Mouse (Mus musculus) hindbrain, embryonic 16.5 days (tissue): Measurements from ENCODE around the gene Gm9918. TPM values are rescaled to one million over a fixed set of nuclear protein-coding genes. Genes with fewer than 3 reads are reported as not detected.

ENCODE experiments used
- ATAC-seq: fragments of 200-750 bp; cut with Nextera tagmentation; 2 replicates; pipeline ENCODE4 v1.8.0; 2017; ENCODE audit warnings: moderate TSS enrichment, moderate library complexity
- H3K27ac ChIP-seq: fragments of 300-500 bp; sonication (generic); 2 replicates; pipeline ENCODE4 v1.5.1; 2014; ENCODE audit warnings: low read depth, mild to moderate bottlenecking, control low read depth, low read length, moderate library complexity
- H3K27me3 ChIP-seq: fragments of 300-500 bp; sonication (generic); replicated peaks from 2 replicates; pipeline ENCODE4 v1.6.1; 2014; ENCODE audit warnings: low read length; ENCODE audit not compliant: control insufficient read depth, insufficient read depth
- H3K36me3 ChIP-seq: fragments of 300-500 bp; sonication (generic); 2 replicates; pipeline ENCODE4 v1.6.1; 2014; ENCODE audit warnings: mild to moderate bottlenecking, low read length, moderate library complexity, mixed read lengths; ENCODE audit not compliant: control insufficient read depth, insufficient read depth
- H3K4me1 ChIP-seq: fragments of 300-500 bp; sonication (generic); 2 replicates; pipeline ENCODE4 v1.6.1; 2014; ENCODE audit warnings: low read depth, low read length; ENCODE audit not compliant: control insufficient read depth, insufficient read depth
- H3K4me2 ChIP-seq: fragments of 300-500 bp; sonication (generic); 2 replicates; pipeline ENCODE4 v1.6.1; 2014; ENCODE audit warnings: mild to moderate bottlenecking, low read length, control low read depth, moderate library complexity
- H3K4me3 ChIP-seq: fragments of 300-500 bp; sonication (generic); 2 replicates; pipeline ENCODE4 v1.5.1; 2014; ENCODE audit warnings: mild to moderate bottlenecking, low read length, control low read depth, moderate library complexity
- H3K9ac ChIP-seq: fragments of 300-500 bp; sonication (generic); 2 replicates; pipeline ENCODE4 v1.6.1; 2014; ENCODE audit warnings: low read depth, mild to moderate bottlenecking, control low read depth, low read length, moderate library complexity
- H3K9me3 ChIP-seq: fragments of 300-500 bp; sonication (generic); 2 replicates; pipeline ENCODE4 v1.6.1; 2014; ENCODE audit warnings: mild to moderate bottlenecking, low read length, moderate library complexity; ENCODE audit not compliant: control insufficient read depth
- WGBS: fragments of 180-500 bp; shearing (Covaris S2); extraction: QIAGEN DNeasy Blood & Tissue Kit; methylation state at CpG from one replicate; pipeline ENCODE4 v1.1.7; 2014; 5-methylcytosine and 5-hydroxymethylcytosine counted together
- polyA plus RNA-seq: library from polyadenylated mRNA; unstranded; fragments of >200 nt; fragmentation: Nextera tagmentation; extraction: Ambion mirVana; gene quantifications from 2 replicates; pipeline ENCODE4 v1.2.1, GENCODE M21; 2015

The Gm9918 gene
- polyA plus RNA-seq, 1 experiment from 2014 or later = 0.14 TPM

GRCm38 (mm10) chr15:102282463-102283292 is 12.3 kb downstream of the Gm9918 start:
- Histone ChIP-seq H3K9me3 (no peaks in the 10 kb centered on the region), H3K4me2 (no peak overlapping the region), H3K4me1 (peaks cover 14% of the 10 kb centered on the region), H3K27me3 (no peaks in the 10 kb centered on the region), H3K4me3 (no peak overlapping the region), H3K27ac (no peak overlapping the region), H3K9ac (no peak overlapping the region), H3K36me3 (peaks cover 13% of the 10 kb centered on the region)
- WGBS = 89% methylated on average over 8 of the region's 8 CpGs
- ATAC-seq = no peak

- ATAC-seq = no peak
- Histone ChIP-seq H3K36me3 (peaks cover 13% of the 10 kb centered on the region), H3K9ac (no peak overlapping the region), H3K4me1 (peaks cover 14% of the 10 kb centered on the region), H3K27me3 (no peaks in the 10 kb centered on the region), H3K9me3 (no peaks in the 10 kb centered on the region), H3K27ac (no peak overlapping the region), H3K4me3 (no peak overlapping the region), H3K4me2 (no peak overlapping the region)
- WGBS = 85% methylated on average over 3 of the region's 3 CpGs
These were observed 13.3 kb downstream of the Gm9918 start for GRCm38 (mm10) chr15:102283648-102284047.

- H3K27me3 ChIP-seq = no peaks in the 10 kb centered on the region
- no peak for ATAC-seq
These were observed 17.0 kb downstream of the Gm9918 start for GRCm38 (mm10) chr15:102287395-102287794.

GRCm38 (mm10) chr15:102295633-102296367 is 25.4 kb downstream of the Gm9918 start, which contains the start of gene Espl1:
Gene Espl1, plus strand, starts transcription at chr15:102296266.
- Histone ChIP-seq H3K36me3 (no peaks in the 10 kb centered on the region), H3K27me3 (no peaks in the 10 kb centered on the region), H3K4me2 (peak within 1 kb of the TSS; percentile 91), H3K9me3 (no peaks in the 10 kb centered on the region), H3K27ac (peak within 1 kb of the TSS; percentile 47; the same call in 1 of the 2 replicates), H3K4me3 (peak within 1 kb of the TSS; percentile 55), H3K4me1 (peaks cover 7% of the 10 kb centered on the region), H3K9ac (peak within 1 kb of the TSS; percentile 50)
- WGBS = 6% methylated on average over 25 of the region's 25 CpGs
- ATAC-seq = peak; percentile 98

More at GRCm38 (mm10) chr15:102287395-102287794, 17.0 kb downstream of the Gm9918 start:
- Histone ChIP-seq H3K4me3 (no peak overlapping the region), H3K9ac (no peak overlapping the region), H3K27ac (no peak overlapping the region), H3K9me3 (no peaks in the 10 kb centered on the region), H3K36me3 (no peaks in the 10 kb centered on the region), H3K4me2 (no peak overlapping the region), H3K4me1 (no peaks in the 10 kb centered on the region)

GRCm38 (mm10) chr15:102296368-102297006 is 26.1 kb downstream of the Gm9918 start:
- Histone ChIP-seq H3K27me3 (no peaks in the 10 kb centered on the region), H3K27ac (no peak overlapping the region), H3K9me3 (no peaks in the 10 kb centered on the region), H3K9ac (peak overlapping the region; percentile 50), H3K4me3 (peak overlapping the region; percentile 55), H3K4me2 (peak overlapping the region; percentile 91), H3K36me3 (no peaks in the 10 kb centered on the region), H3K4me1 (peaks cover 7% of the 10 kb centered on the region)
- peak; percentile 60 for ATAC-seq
- 6% methylated on average over 24 of the region's 24 CpGs for WGBS

- Histone ChIP-seq H3K4me2 (no peak overlapping the region), H3K36me3 (no peaks in the 10 kb centered on the region), H3K4me1 (no peaks in the 10 kb centered on the region), H3K27me3 (no peaks in the 10 kb centered on the region), H3K9me3 (no peaks in the 10 kb centered on the region), H3K9ac (no peak overlapping the region), H3K4me3 (no peak overlapping the region), H3K27ac (no peak overlapping the region)
- no peak for ATAC-seq
- 96% methylated on average over 6 of the region's 6 CpGs for WGBS
These were observed 32.2 kb downstream of the Gm9918 start for GRCm38 (mm10) chr15:102302542-102302941.

GRCm38 (mm10) chr15:102308717-102309116 is 38.4 kb downstream of the Gm9918 start:
- Histone ChIP-seq H3K27me3 (no peaks in the 10 kb centered on the region), H3K36me3 (no peaks in the 10 kb centered on the region), H3K9me3 (no peaks in the 10 kb centered on the region), H3K27ac (no peak overlapping the region), H3K4me3 (no peak overlapping the region), H3K4me1 (no peaks in the 10 kb centered on the region), H3K4me2 (no peak overlapping the region), H3K9ac (no peak overlapping the region)
- no peak for ATAC-seq
- 87% methylated on average over 9 of the region's 9 CpGs for WGBS

GRCm38 (mm10) chr15:102310074-102310845 is 39.9 kb downstream of the Gm9918 start:
- 81% methylated on average over 10 of the region's 10 CpGs for WGBS
- Histone ChIP-seq H3K4me3 (no peak overlapping the region), H3K27me3 (no peaks in the 10 kb centered on the region), H3K9me3 (no peaks in the 10 kb centered on the region), H3K4me2 (no peak overlapping the region), H3K9ac (no peak overlapping the region), H3K36me3 (no peaks in the 10 kb centered on the region), H3K27ac (no peak overlapping the region), H3K4me1 (no peaks in the 10 kb centered on the region)
- ATAC-seq = no peak
